Mouse (Mus musculus): ENCODE measurements at regions not wholly inside any gene's neighbourhood (a gene's known extent, or its start where the extent isn't known, plus 50 kb on each side); places are given as distances from the start of the nearest gene placed in this dataset.

DNA sequence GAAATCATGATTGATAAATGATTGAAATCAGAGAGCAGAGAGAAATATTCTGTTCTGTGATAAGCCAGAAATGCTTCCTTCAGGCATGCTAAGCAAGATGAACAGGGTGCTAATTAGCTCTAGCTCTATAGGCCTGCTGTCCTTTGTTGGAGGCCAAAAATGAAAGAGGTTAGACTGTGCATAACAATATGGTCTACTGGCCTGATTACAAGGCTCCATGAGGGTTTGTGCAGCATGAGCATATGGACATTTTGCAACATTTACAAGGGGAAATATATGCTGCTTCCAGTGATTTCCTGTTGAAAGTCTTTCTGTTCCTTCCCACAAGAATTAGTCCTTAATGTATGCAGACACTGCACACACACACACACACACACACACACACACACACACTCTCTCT, 114.3 kb downstream of the Ldoc1 start:
- peak; percentile 55; the same call in 1 of the 2 replicates for ATAC-seq (ENCODE audit: low TSS enrichment)

DNA sequence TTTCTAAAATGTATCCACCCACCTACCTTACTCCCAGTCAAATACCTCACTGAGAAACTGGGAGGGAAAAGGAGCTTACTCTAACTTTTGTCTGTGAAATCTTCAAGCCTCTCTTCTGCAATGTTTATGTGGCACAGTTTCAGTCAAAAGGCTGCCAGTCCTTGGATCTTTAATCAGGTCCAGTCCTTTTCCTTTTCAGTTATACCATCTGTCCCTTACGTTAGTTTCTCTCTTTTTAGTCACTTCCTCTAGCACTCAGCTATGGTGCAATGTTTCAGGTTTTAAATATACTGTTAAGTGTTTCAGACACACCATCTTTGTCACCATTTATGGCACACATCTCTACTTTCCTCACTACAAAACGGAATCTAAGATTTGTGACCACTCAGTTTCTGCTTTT, 115.0 kb downstream of the Ldoc1 start:
- ATAC-seq (ENCODE audit: low TSS enrichment), result peak; percentile 96

Measured in frontal cortex, adult (tissue).